Comparison of ENCODE assay signal across 11 mouse cellular contexts in the genomic region with DNA sequence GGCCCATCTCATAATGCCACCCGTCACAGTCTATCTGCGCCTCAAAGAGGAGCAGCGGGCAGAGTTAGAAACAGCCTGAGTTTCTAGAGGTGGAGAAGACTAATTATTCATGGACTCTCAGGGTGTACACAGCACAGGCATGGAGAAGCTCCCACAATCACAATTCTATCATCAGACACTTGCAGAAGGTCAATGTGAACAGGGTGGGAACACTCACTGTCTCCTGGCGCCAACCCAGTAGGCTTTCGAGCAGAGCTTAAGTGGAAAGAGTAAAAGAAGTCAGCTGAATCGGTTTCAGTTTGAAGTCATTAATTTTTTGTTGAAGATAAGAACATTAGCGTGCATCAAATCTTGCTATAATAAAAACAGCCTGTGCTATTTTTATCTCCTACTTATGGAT. TPM values are rescaled to one million over a fixed set of nuclear protein-coding genes. Genes with fewer than 3 reads are reported as not detected.
DNase-seq lines count a peak whose midpoint lies in the region; ATAC-seq lines count a peak whose summit lies in the region.
"Had no signal": no experiment of that assay in that cellular context is flagged by ENCODE, and none has a peak within 500 bp of the region (broad histone marks: within the 10 kb centered on the region; RNA-seq: fewer than 3 reads in every experiment).

No protein-coding gene starts in this region.

- no peak for DNase-seq in heart, adult 11 months
- peak; percentile 11 for DNase-seq in adipocyte (ENCODE audit: low spot score)
- DNase-seq in gastrocnemius, postnatal 14 days, result peak; percentile 55
- no peak for DNase-seq in neural tube, embryonic 10.5 days (ENCODE audit: extremely low spot score, low spot score)
- DNase-seq in layer of hippocampus, postnatal 25 days (ENCODE audit: extremely low spot score in 1 of 2, low spot score in 1 of 2), result no peak
- no peak for DNase-seq in layer of hippocampus, adult 9-11 months

- H3K4me2 ChIP-seq in heart, embryonic 13.5 days, result peak overlapping the region; percentile 42
- H3K4me2 ChIP-seq in lung, embryonic 16.5 days (ENCODE audit: low read depth, low read length), result no peak overlapping the region
- H3K4me2 ChIP-seq: limb, embryonic 13.5 days had no signal

- H3K4me1 ChIP-seq in heart, embryonic 13.5 days, result peaks cover 55% of the 10 kb centered on the region
- peaks cover 31% of the 10 kb centered on the region for H3K4me1 ChIP-seq in lung, embryonic 16.5 days (replicated peaks; ENCODE audit: control insufficient read depth, insufficient read depth, low read length)

- no peak overlapping the region; the same call in 1 of the 2 replicates for H3K4me3 ChIP-seq in heart, embryonic 13.5 days
- H3K4me3 ChIP-seq in lung, embryonic 16.5 days (ENCODE audit: low read length), result no peak overlapping the region
- H3K4me3 ChIP-seq: limb, embryonic 13.5 days; midbrain, embryonic 12.5 days had no signal

- intact Hi-C loops in gastrocnemius, postnatal 14 days (cut with DNase I; ENCODE audit: low total_unique reads), result no loop called here

- no peak for ATAC-seq in heart, embryonic 13.5 days (ENCODE audit: extremely low read depth, insufficient number of reproducible peaks, low FRiP score, low TSS enrichment)
- ATAC-seq in lung, embryonic 16.5 days (ENCODE audit: low read depth), result 0 out of 2 replicates have a peak, but pooled peaks have one; percentile 24

- H3K27ac ChIP-seq in heart, embryonic 13.5 days (replicated peaks), result peak overlapping the region; percentile 78
- H3K27ac ChIP-seq in lung, embryonic 16.5 days (ENCODE audit: low read length), result no peak overlapping the region
- H3K27ac ChIP-seq: limb, embryonic 13.5 days had no signal

- H3K9me3 ChIP-seq in heart, embryonic 13.5 days, result no peaks in the 10 kb centered on the region
- H3K9me3 ChIP-seq in lung, embryonic 16.5 days (ENCODE audit: control insufficient read depth, low read length), result no peaks in the 10 kb centered on the region
- H3K9me3 ChIP-seq: limb, embryonic 13.5 days; midbrain, embryonic 12.5 days had no signal

- 61% methylated on average over 7 of the region's 7 CpGs for WGBS in heart, embryonic 13.5 days
- 62% methylated on average over 7 of the region's 7 CpGs for WGBS in lung, embryonic 16.5 days

- H3K9ac ChIP-seq in heart, embryonic 13.5 days, result peak overlapping the region; percentile 50; the same call in 1 of the 2 replicates
- H3K9ac ChIP-seq in lung, embryonic 16.5 days (ENCODE audit: low read length), result no peak overlapping the region
- H3K9ac ChIP-seq: limb, embryonic 13.5 days; midbrain, embryonic 12.5 days had no signal

- H3K36me3 ChIP-seq in heart, embryonic 13.5 days, result peaks cover 32% of the 10 kb centered on the region
- H3K36me3 ChIP-seq in lung, embryonic 16.5 days (ENCODE audit: control insufficient read depth, insufficient read depth, low read length), result peaks cover 3% of the 10 kb centered on the region; the same call in 1 of the 2 replicates
- H3K36me3 ChIP-seq: midbrain, embryonic 12.5 days had no signal

- no peaks in the 10 kb centered on the region for H3K27me3 ChIP-seq in heart, embryonic 13.5 days (replicated peaks)
- no peaks in the 10 kb centered on the region for H3K27me3 ChIP-seq in lung, embryonic 16.5 days (ENCODE audit: control insufficient read depth, insufficient read depth, low read depth, low read length)
- H3K27me3 ChIP-seq: limb, embryonic 13.5 days; midbrain, embryonic 12.5 days had no signal

RNA-seq across cellular contexts. Expression of gene Gm49361, which starts 37.3 kb away (rescaled TPM):
- not detected in 2 replicates for polyA plus RNA-seq in heart, embryonic 13.5 days (2015; fragmentation: Nextera tagmentation; extraction: Ambion mirVana)
- under 1 TPM in 1 of 2 experiments, not detected in 1; 0.68 TPM for total RNA-seq in gastrocnemius, postnatal 14 days (2021)
- not detected in 2 replicates for polyA plus RNA-seq in lung, embryonic 16.5 days (2015; fragmentation: Nextera tagmentation; extraction: Ambion mirVana)
- total RNA-seq in layer of hippocampus, postnatal 25 days (2021), result 1 to 10 TPM in 1 of 2 experiments, under 1 TPM in 1; 0.92 to 4.6 TPM
- total RNA-seq: common myeloid progenitor, adult 5-6 weeks had no signal
- polyA plus RNA-seq: limb, embryonic 13.5 days; midbrain, embryonic 12.5 days had no signal

RNA-seq across cellular contexts. Expression of gene Xpo4, which starts 43.4 kb away (rescaled TPM):
- 12.0 TPM in 2 replicates for polyA plus RNA-seq in heart, embryonic 13.5 days (2015; fragmentation: Nextera tagmentation; extraction: Ambion mirVana)
- total RNA-seq in gastrocnemius, postnatal 14 days (2021), result 10 to 100 TPM in 1 of 2 experiments, 1 to 10 TPM in 1; 8.6 to 12.1 TPM
- 19.7 and 19.8 TPM in 2 replicates for polyA plus RNA-seq in lung, embryonic 16.5 days (2015; fragmentation: Nextera tagmentation; extraction: Ambion mirVana)
- total RNA-seq in layer of hippocampus, postnatal 25 days (2021), result 10 to 100 TPM; 11.8 to 15.4 TPM

RNA-seq across cellular contexts. Expression of gene Lats2, which starts 49.6 kb away (rescaled TPM):
- polyA plus RNA-seq in heart, embryonic 13.5 days (2015; fragmentation: Nextera tagmentation; extraction: Ambion mirVana), result 21.2 and 21.7 TPM in 2 replicates
- total RNA-seq in gastrocnemius, postnatal 14 days (2021), result 10 to 100 TPM; 16.9 to 18.4 TPM
- 25.2 and 25.9 TPM in 2 replicates for polyA plus RNA-seq in lung, embryonic 16.5 days (2015; fragmentation: Nextera tagmentation; extraction: Ambion mirVana)
- total RNA-seq in layer of hippocampus, postnatal 25 days (2021), result 10 to 100 TPM; 36.8 to 43.0 TPM

Comparison
In these comparisons a context has a peak if more than half of its experiments do, and no peak if none do; other contexts are left out.
1. DNase-seq: peak in adipocyte (single experiment) and gastrocnemius, postnatal 14 days (single experiment); none in heart, adult 11 months (single experiment), neural tube, embryonic 10.5 days (single experiment), layer of hippocampus, postnatal 25 days (0 of 2) and layer of hippocampus, adult 9-11 months (single experiment).